Mouse (Mus musculus): ENCODE measurements around the gene Suox.
A peak's percentile ranks its signal among the peaks of the same experiment; 100 is the strongest.

DNA sequence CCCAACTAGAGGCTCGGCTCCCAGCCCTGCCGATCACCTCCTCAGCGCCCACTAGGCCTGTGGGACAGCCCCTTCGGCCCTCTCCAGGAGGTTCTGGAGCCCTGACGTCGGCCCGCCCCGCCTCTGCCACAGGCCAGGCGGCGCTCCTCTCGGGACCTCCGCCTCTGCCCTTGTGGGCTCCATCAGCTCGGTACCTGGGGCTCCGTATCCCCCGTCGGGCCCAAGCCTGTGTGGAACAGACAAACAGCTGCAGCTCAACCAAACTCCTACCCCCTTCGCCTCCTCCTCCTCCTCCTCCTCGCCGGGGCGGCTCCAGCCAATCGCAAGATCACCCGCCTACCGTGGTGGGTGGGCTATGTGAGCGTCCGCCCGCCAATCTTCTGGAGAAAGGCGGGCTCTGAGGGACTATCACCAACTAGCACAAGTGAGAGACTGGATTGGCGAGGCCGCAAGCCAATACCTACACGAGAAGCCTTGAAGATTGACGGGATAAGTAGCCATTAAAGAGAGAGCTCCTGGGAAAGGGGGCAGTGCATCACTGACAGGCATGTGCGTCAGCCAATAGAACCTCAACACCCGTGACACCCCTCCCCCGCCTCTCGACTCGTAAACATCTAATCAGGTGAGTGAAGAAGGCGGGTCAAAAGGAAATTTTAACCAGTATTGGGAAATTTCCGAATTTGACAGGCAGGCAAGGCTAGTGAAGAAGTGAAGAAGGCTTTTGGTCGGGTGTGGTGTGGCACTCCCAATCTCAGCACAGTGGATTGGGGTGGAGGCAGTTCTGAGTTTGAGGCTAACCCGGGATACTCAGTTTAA lies 22.3 kb upstream of the Suox start, which contains the start of gene Rab5b:
- no peak for TF ChIP-seq CTCF (IDR thresholded peaks at IDR 0.05; ENCODE audit: borderline replicate concordance, extremely low read depth, insufficient read depth, insufficient read length)
- TF ChIP-seq POLR2A (IDR thresholded peaks at IDR 0.05; ENCODE audit: borderline replicate concordance, extremely low read depth, insufficient read depth, insufficient read length, poor library complexity, severe bottlenecking): peak; percentile 76; the same call in 1 of the 2 replicates

Measured in brain, embryonic 14.5 days (tissue).